Mouse (Mus musculus) stomach, postnatal 0 days (tissue): ENCODE data around the gene Mgat5.

Experiments used
- CTCF ChIP-seq: IDR thresholded peaks from 2 replicates; pipeline ENCODE4 v1.5.1; 2016; ENCODE audit warnings: antibody characterized with exemption, low read depth, mild to moderate bottlenecking, moderate library complexity
- EP300 ChIP-seq: optimal IDR thresholded peaks from 2 replicates; pipeline ENCODE3; 2016; ENCODE audit warnings: antibody characterized with exemption

DNA sequence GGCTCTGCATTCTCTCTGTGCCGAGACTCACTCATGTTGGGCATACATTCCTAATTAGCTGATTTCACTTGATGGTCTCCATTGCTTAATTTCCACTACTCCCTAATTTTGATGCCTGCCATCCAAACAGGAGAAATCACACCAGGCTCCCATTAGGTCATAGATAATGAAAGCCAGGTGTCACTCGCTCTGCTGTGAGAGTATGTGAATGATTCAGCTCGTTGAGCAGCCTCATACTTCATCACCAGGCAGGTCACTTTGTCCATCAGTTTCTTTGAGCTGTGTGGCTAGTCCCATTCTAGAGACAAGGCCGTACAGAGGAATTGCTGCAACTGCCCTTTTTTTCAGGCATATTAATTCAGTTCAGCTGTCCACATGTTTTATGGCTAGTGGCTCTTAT, 167.3 kb downstream of the Mgat5 start:
- TF ChIP-seq CTCF (no peak), EP300 (no peak)
